Mouse (Mus musculus): Measurements from ENCODE around the gene 2310022A10Rik.

GRCm38 (mm10) chr7:27574124-27574880 is 21.3 kb downstream of the 2310022A10Rik start:
- TF ChIP-seq CTCF (IDR thresholded peaks at IDR 0.05; ENCODE audit: borderline replicate concordance, insufficient read depth, low read length) = no peak
- TF ChIP-seq POLR2A (IDR thresholded peaks at IDR 0.05; ENCODE audit: low read depth, low read length) = no peak

Measured in embryonic fibroblast, embryonic 13.5 days (primary cell).